Mouse (Mus musculus) limb, embryonic 14.5 days (tissue): ENCODE results near the gene Arhgef25. TPM values are rescaled to one million over a fixed set of nuclear protein-coding genes. Genes with fewer than 3 reads are reported as not detected.
A peak's percentile ranks its signal among the peaks of the same experiment; 100 is the strongest.

Experiments used
- ATAC-seq: fragments of 200-750 bp; cut with Nextera tagmentation; 2 replicates; pipeline ENCODE4 v1.8.0; 2017; ENCODE audit warnings: low read depth, moderate number of reproducible peaks, moderate TSS enrichment; ENCODE audit not compliant: low FRiP score
- DNase-seq: peaks from one replicate; pipeline ENCODE4 v3.0.0-alpha.2; 2015; ENCODE audit warnings: low spot score
- H3K27ac ChIP-seq: fragments of 300-500 bp; sonication (generic); replicated peaks from 2 replicates; pipeline ENCODE4 v1.5.1; 2014; ENCODE audit warnings: low read depth, mild to moderate bottlenecking, low read length, moderate library complexity, mixed read lengths
- H3K27me3 ChIP-seq: fragments of 300-500 bp; sonication (generic); 2 replicates; pipeline ENCODE4 v1.6.1; 2014; ENCODE audit warnings: low read length, mixed read lengths; ENCODE audit not compliant: control insufficient read depth, insufficient read depth
- H3K36me3 ChIP-seq: fragments of 300-500 bp; sonication (generic); 2 replicates; pipeline ENCODE4 v1.6.1; 2014; ENCODE audit warnings: mild to moderate bottlenecking, low read length, moderate library complexity, mixed read lengths; ENCODE audit not compliant: control insufficient read depth, insufficient read depth
- H3K4me1 ChIP-seq: fragments of 300-500 bp; sonication (generic); 2 replicates; pipeline ENCODE4 v1.6.1; 2014; ENCODE audit warnings: antibody characterized with exemption, low read length, mixed read lengths; ENCODE audit not compliant: control insufficient read depth, insufficient read depth
- H3K4me2 ChIP-seq: fragments of 300-500 bp; sonication (generic); replicated peaks from 2 replicates; pipeline ENCODE4 v1.6.1; 2014; ENCODE audit warnings: low read depth, mild to moderate bottlenecking, low read length, moderate library complexity; ENCODE audit not compliant: severe bottlenecking
- H3K4me3 ChIP-seq: fragments of 300-500 bp; sonication (generic); replicated peaks from 2 replicates; pipeline ENCODE4 v1.5.1; 2014; ENCODE audit warnings: low read length
- H3K9ac ChIP-seq: fragments of 300-500 bp; sonication (generic); 2 replicates; pipeline ENCODE4 v1.6.1; 2014; ENCODE audit warnings: mild to moderate bottlenecking, low read depth, low read length, moderate library complexity; ENCODE audit not compliant: severe bottlenecking
- H3K9me3 ChIP-seq: fragments of 300-500 bp; sonication (generic); 2 replicates; pipeline ENCODE4 v1.6.1; 2016; ENCODE audit warnings: low read length; ENCODE audit not compliant: control insufficient read depth
- POLR2A ChIP-seq: fragments of 200-500 bp; IDR thresholded peaks from 2 replicates; pipeline ENCODE4 v1.8.0; 2012; ENCODE audit warnings: inconsistent platforms, mild to moderate bottlenecking, moderate library complexity, borderline replicate concordance; ENCODE audit not compliant: insufficient read depth, insufficient read length; ENCODE audit errors: extremely low read depth
- WGBS: fragments of 180-500 bp; shearing (Covaris S2); extraction: QIAGEN DNeasy Blood & Tissue Kit; methylation state at CpG from one replicate; pipeline ENCODE4 v1.1.7; 2014; 5-methylcytosine and 5-hydroxymethylcytosine counted together
- polyA plus RNA-seq, 2 experiments: library from polyadenylated mRNA; depleted of rRNA in 1 of 2; stranded (reverse) in 1 of 2; unstranded in 1 of 2; fragments of >200 nt; fragmentation: Nextera tagmentation in 1 of 2; extraction: Ambion mirVana in 1 of 2; gene quantifications; 2 replicates each; pipeline versions ENCODE4 v1.2.1 to v1.2.3; 2012 to 2014

Gene Arhgef25
- polyA plus RNA-seq, 2 experiments: 86.8 to 228 TPM

DNA sequence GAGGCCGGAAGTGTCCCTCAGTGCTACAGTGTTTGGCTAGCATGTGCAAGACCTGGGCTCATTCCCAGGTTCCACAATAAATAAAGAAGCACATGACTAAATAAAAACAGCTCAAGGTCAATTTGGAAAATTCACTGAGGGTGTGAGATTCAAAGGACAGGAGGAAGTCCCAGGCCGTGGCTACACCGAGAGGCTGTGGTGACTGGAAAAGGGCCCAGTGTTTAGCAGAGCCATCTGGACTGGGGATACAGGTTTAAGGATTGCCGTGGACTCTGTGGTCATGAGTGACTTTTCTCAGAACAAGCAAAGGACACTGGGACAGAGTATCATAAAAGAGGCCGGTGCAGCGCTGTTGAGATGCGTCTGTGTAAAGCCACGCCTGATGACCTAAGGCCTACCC is 23.4 kb upstream of the Arhgef25 start:
- Histone ChIP-seq H3K9me3 (no peaks in the 10 kb centered on the region), H3K27ac (no peak overlapping the region), H3K4me3 (no peak overlapping the region), H3K27me3 (no peaks in the 10 kb centered on the region), H3K4me2 (no peak overlapping the region), H3K9ac (no peak overlapping the region), H3K4me1 (peaks cover 8% of the 10 kb centered on the region), H3K36me3 (peaks cover 5% of the 10 kb centered on the region; the same call in 1 of the 2 replicates)
- ATAC-seq (no peak), DNase-seq (no peak)
- TF ChIP-seq POLR2A: no peak
- 88% methylated on average over 8 of the region's 8 CpGs for WGBS

DNA sequence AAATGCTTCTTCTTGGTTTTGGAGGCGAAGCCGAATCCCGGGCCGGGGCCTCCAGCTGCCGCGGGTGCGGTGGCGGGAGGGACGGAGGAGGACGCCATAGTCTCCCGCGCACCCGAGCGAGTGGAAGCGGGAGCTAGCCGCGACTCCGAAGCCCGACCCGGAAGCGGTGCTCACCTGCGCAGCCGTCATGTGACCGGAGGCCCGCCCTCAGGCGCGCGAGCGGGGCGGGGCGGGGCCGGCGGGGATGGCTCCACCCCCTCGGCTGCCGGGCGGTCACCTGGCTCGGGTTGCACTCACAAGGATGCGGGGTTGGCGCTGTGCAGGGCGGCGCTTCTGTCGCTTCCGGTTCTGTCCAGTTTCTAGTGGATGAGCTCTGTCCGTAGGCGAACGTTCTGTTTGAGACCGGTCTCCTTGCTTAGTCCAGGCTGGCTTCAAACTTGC is 21.6 kb upstream of the Arhgef25 start, which contains the start of gene Pip4k2c:
Pip4k2c (minus strand) TSS at position 172 of the 441 bp plus-strand sequence.
- Histone ChIP-seq H3K27ac (0 out of 2 replicates have a peak within 1 kb of the TSS, but pooled peaks have one; percentile 38), H3K9me3 (no peaks in the 10 kb centered on the region), H3K4me1 (peaks cover 8% of the 10 kb centered on the region), H3K36me3 (peaks cover 14% of the 10 kb centered on the region), H3K4me3 (peak within 1 kb of the TSS; percentile 84), H3K9ac (peak within 1 kb of the TSS; percentile 70), H3K4me2 (peak within 1 kb of the TSS; percentile 69), H3K27me3 (no peaks in the 10 kb centered on the region)
- DNase-seq (peak; percentile 82), ATAC-seq (peak; percentile 99)
- WGBS: 1% methylated on average over 29 of the region's 47 CpGs
- peak; percentile 60; the same call in 1 of the 2 replicates for TF ChIP-seq POLR2A

DNA sequence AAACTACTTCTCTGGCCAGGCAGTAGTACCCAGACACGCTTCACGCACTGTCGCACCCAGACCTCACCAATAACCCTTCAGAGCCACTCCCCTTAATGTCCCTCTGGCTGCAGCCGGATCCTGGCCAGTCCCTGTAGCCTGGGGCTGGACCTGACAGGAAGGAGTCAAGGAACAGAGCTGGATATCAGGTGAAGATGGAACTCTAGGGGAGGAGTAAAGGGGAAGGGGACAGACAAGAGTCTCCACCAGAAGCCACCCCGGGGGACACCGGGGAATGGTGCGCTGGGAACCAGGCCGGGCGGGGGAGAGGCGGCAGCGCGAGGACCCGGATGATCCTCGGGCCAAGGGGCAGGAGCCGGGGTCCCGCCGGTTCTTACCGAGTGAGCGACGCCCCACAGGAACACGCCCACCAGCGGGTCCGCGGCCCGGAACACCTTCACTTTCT is 21.1 kb upstream of the Arhgef25 start:
- Histone ChIP-seq H3K4me3 (peak overlapping the region; percentile 84), H3K27ac (no peak overlapping the region), H3K9me3 (no peaks in the 10 kb centered on the region), H3K4me1 (peaks cover 8% of the 10 kb centered on the region), H3K4me2 (peak overlapping the region; percentile 69), H3K36me3 (peaks cover 19% of the 10 kb centered on the region), H3K27me3 (no peaks in the 10 kb centered on the region), H3K9ac (peak overlapping the region; percentile 70)
- no peak for TF ChIP-seq POLR2A
- ATAC-seq: peak; percentile 34
- 0% methylated on average over 18 of the region's 25 CpGs for WGBS
- no peak for DNase-seq

DNA sequence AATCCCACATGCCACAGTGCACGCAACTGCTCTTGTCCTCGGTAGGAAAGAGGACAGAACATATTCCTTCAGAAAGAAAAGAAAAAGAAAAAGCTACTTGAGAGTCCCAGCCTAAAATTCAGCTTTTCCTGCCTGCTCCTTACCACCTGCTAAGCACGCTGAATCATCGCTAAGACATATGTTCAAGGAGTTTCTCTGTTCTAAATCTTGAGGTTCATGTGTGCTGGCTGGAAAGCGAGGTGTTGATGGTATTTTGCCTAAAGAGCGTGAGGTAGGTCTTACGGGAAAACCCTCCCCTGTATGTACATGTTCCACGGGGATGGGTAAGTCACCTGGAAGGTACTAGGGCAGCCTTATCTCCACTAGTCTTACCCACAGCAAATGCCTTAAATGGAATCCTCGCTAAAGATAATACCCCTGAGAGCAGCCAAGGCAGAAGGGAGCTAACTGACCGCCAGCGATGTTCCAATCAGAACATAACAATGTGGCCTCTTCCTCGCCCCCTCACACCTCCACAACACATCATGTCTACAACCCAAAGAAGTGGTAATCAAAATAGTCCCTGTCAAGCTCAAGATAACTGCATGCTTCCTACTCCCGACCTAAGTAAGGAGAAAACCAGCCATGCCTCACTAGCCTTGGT is 20.2 kb upstream of the Arhgef25 start:
- Histone ChIP-seq H3K36me3 (peaks cover 28% of the 10 kb centered on the region), H3K27me3 (no peaks in the 10 kb centered on the region), H3K9ac (no peak overlapping the region), H3K4me2 (peak overlapping the region; percentile 69), H3K27ac (no peak overlapping the region), H3K4me3 (peak overlapping the region; percentile 84), H3K9me3 (no peaks in the 10 kb centered on the region), H3K4me1 (peaks cover 8% of the 10 kb centered on the region)
- no peak for TF ChIP-seq POLR2A
- DNase-seq (no peak), ATAC-seq (no peak)
- 90% methylated on average over 13 of the region's 13 CpGs for WGBS

DNA sequence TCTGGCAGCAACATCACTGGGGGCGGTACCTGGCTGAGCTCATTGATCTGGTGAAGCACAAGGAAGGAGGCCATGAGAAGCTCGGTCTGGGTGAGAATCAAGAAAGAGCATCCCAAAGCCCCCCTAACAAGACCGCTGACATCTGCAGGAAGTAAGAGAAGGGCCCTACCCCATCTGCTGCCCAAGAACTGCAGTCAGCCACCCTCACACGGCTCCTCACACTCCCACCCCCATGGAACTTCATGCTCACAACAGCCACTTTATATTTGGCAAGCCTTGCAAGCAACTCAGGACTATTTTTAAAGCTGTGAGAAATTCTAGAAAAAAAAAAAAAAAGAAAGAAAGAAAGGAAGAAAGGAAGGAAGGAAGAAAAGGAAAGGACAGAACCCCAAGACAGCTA is 19.0 kb upstream of the Arhgef25 start:
- no peak for DNase-seq
- no peaks in the 10 kb centered on the region for H3K27me3 ChIP-seq
- WGBS: 80% methylated on average over 4 of the region's 4 CpGs
- H3K27ac ChIP-seq: no peak overlapping the region
- peaks cover 8% of the 10 kb centered on the region for H3K4me1 ChIP-seq
- H3K9me3 ChIP-seq: no peaks in the 10 kb centered on the region
- H3K4me2 ChIP-seq: no peak overlapping the region
- peaks cover 37% of the 10 kb centered on the region for H3K36me3 ChIP-seq
- no peak overlapping the region for H3K9ac ChIP-seq
- no peak for ATAC-seq
- no peak for TF ChIP-seq POLR2A
- H3K4me3 ChIP-seq: no peak overlapping the region

DNA sequence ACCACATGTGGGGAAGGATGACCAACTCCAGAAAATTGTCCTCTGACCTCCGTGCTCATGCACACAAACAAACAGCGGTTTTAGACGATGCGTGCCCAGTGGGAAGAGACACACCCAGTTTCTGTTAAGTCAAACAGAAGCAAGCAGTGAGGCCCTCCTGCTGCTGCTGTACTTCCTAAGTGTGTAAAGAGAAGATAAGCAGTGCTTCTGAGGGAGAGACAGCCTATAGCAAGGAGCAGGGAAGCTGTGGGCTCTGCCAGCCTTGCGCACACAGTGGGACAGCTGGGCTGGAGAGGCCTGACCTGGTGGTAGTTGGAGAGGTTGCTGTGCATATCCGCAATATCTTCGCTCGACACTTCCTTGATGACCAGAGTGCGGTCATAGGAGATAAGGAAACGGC is 15.5 kb upstream of the Arhgef25 start:
- DNase-seq (no peak), ATAC-seq (no peak)
- TF ChIP-seq POLR2A: no peak
- WGBS: 96% methylated on average over 10 of the region's 10 CpGs
- Histone ChIP-seq H3K4me1 (peaks cover 3% of the 10 kb centered on the region), H3K36me3 (peaks cover 62% of the 10 kb centered on the region), H3K4me2 (no peak overlapping the region), H3K4me3 (no peak overlapping the region), H3K27me3 (no peaks in the 10 kb centered on the region), H3K9me3 (no peaks in the 10 kb centered on the region), H3K27ac (no peak overlapping the region), H3K9ac (no peak overlapping the region)
